22 mouse cellular contexts compared by ENCODE assay signal in genomic region chr17:53590110-53590509, GRCm38 (mm10). TPM values are rescaled to one million over a fixed set of nuclear protein-coding genes. Genes with fewer than 3 reads are reported as not detected.
DNase-seq lines count a peak whose midpoint lies in the region.
"Had no signal": no experiment of that assay in that cellular context is flagged by ENCODE, and none has a peak within 500 bp of the region (broad histone marks: within the 10 kb centered on the region; RNA-seq: fewer than 3 reads in every experiment).

No protein-coding gene starts in this region.

- DNase-seq in cerebellum, adult 9-11 months, result peak; percentile 36
- DNase-seq in cerebellum, adult 11-12 months, result no peak
- DNase-seq in heart, adult 11 months, result peak; percentile 65
- no peak for DNase-seq in heart, adult 18-20 months
- peak; percentile 54 to 56 for DNase-seq in right cerebral cortex, adult 2 months (ENCODE audit: low spot score in 2 of 2)
- no peak for DNase-seq in right cerebral cortex, postnatal 25 days
- DNase-seq in kidney, adult 9 months, result no peak
- DNase-seq: adrenal gland, postnatal 10 days; cerebellum, adult 11 months; cerebellum, postnatal 25 days; gastrocnemius, postnatal 25 days; heart, postnatal 10 days; kidney, postnatal 14 days; layer of hippocampus, adult 9-11 months; lung, embryonic 14.5 days; lung, postnatal 14 days; midbrain, embryonic 14.5 days had no signal

RNA-seq across cellular contexts. Expression of gene Kat2b, which starts 23.4 kb away (rescaled TPM):
- total RNA-seq in heart, adult 18-20 months (2021), result 10 to 100 TPM; 76.3 to 86.9 TPM

RNA-seq across cellular contexts. Expression of gene Pp2d1, which starts 50.9 kb away (rescaled TPM):
- total RNA-seq in heart, adult 18-20 months (2021), result not detected
- total RNA-seq: adrenal gland, postnatal 10 days; gastrocnemius, adult 18-20 months; gastrocnemius, postnatal 25 days; heart, adult 8-10 months; heart, postnatal 10 days; hematopoietic stem cell, adult 5-6 weeks; left cerebral cortex, adult 2 months; monocyte, adult 5-6 weeks had no signal

Comparison
In these comparisons a context has a peak if more than half of its experiments do, and no peak if none do; other contexts are left out.
1. DNase-seq: peak in cerebellum, adult 9-11 months (single experiment), heart, adult 11 months (single experiment) and right cerebral cortex, adult 2 months (2 of 2); none in cerebellum, adult 11-12 months (single experiment), heart, adult 18-20 months (0 of 2), right cerebral cortex, postnatal 25 days (single experiment) and kidney, adult 9 months (single experiment).